16 mouse cellular contexts compared by ENCODE assay signal in genomic region chr3:99131973-99132372, GRCm38 (mm10). TPM values are rescaled to one million over a fixed set of nuclear protein-coding genes. Genes with fewer than 3 reads are reported as not detected.
DNase-seq lines count a peak whose midpoint lies in the region.
"Had no signal": no experiment of that assay in that cellular context is flagged by ENCODE, and none has a peak within 500 bp of the region (broad histone marks: within the 10 kb centered on the region; RNA-seq: fewer than 3 reads in every experiment).

No protein-coding gene starts in this region.

- no peaks in the 10 kb centered on the region for H3K27me3 ChIP-seq in heart, embryonic 10.5 days (ENCODE audit: insufficient read depth, poor library complexity, severe bottlenecking)
- H3K27me3 ChIP-seq: forebrain, embryonic 12.5 days had no signal

- no peak overlapping the region for H3K27ac ChIP-seq in heart, embryonic 10.5 days
- H3K27ac ChIP-seq: forebrain, embryonic 12.5 days had no signal

- WGBS in heart, embryonic 10.5 days, result 82% methylated on average over 4 of the region's 4 CpGs

- H3K4me1 ChIP-seq in heart, embryonic 10.5 days, result no peaks in the 10 kb centered on the region
- H3K4me1 ChIP-seq: forebrain, embryonic 12.5 days; megakaryocyte, embryonic 14.5 days had no signal

- H3K4me3 ChIP-seq in heart, embryonic 10.5 days, result no peak overlapping the region
- H3K4me3 ChIP-seq: forebrain, embryonic 12.5 days; megakaryocyte, embryonic 14.5 days had no signal

- no peaks in the 10 kb centered on the region for H3K9me3 ChIP-seq in heart, embryonic 10.5 days
- H3K9me3 ChIP-seq: forebrain, embryonic 12.5 days had no signal

- no peaks in the 10 kb centered on the region for H3K36me3 ChIP-seq in heart, embryonic 10.5 days
- H3K36me3 ChIP-seq: forebrain, embryonic 12.5 days had no signal

- peak; percentile 60 for DNase-seq in layer of hippocampus, adult 11-12 months (ENCODE audit: low spot score)
- DNase-seq in layer of hippocampus, postnatal 10 days (ENCODE audit: low spot score in 2 of 2), result no peak
- peak; percentile 82 to 85 for DNase-seq in frontal cortex, adult 2 months (ENCODE audit: extremely low spot score in 1 of 2, low spot score in 1 of 2)
- DNase-seq in layer of hippocampus, postnatal 36 days, result peak; percentile 3 to 10
- peak; percentile 68 to 70 for DNase-seq in right cerebral cortex, adult 2 months (ENCODE audit: low spot score in 2 of 2)
- DNase-seq in heart, embryonic 10.5 days (ENCODE audit: low spot score), result no peak
- DNase-seq in lung, postnatal 10 days, result no peak
- no peak for DNase-seq in lung, postnatal 14 days
- DNase-seq: adrenal gland, adult 2 months; cerebellum, postnatal 14 days; embryo, embryonic 11 days; gastrocnemius, postnatal 10 days; kidney, adult 8-10 months; lung, adult 18-20 months had no signal

RNA-seq across cellular contexts. Expression of gene Wars2, which starts 8.9 kb away (rescaled TPM):
- total RNA-seq in layer of hippocampus, postnatal 10 days (2021), result 10 to 100 TPM in 1 of 2 experiments, 1 to 10 TPM in 1; 9.1 to 10.1 TPM
- 4.2 and 5.2 TPM in 2 replicates for polyA plus RNA-seq in frontal cortex, adult 2 months (2012; rRNA removed)
- total RNA-seq in layer of hippocampus, postnatal 36 days (2021), result 1 to 10 TPM; 6.3 to 8.5 TPM
- 6.9 and 8.2 TPM in 2 replicates for polyA plus RNA-seq in heart, embryonic 10.5 days (2016; fragmentation: Nextera tagmentation; extraction: Ambion mirVana)

Comparison
In these comparisons a context has a peak if more than half of its experiments do, and no peak if none do; other contexts are left out.
1. DNase-seq: peak in layer of hippocampus, adult 11-12 months (single experiment), frontal cortex, adult 2 months (2 of 2), layer of hippocampus, postnatal 36 days (2 of 2) and right cerebral cortex, adult 2 months (2 of 2); none in layer of hippocampus, postnatal 10 days (0 of 2), heart, embryonic 10.5 days (single experiment), lung, postnatal 10 days (single experiment) and lung, postnatal 14 days (single experiment).